Mouse (Mus musculus): Measurements from ENCODE around the gene Tfip11. TPM values are rescaled to one million over a fixed set of nuclear protein-coding genes. Genes with fewer than 3 reads are reported as not detected.

Gene Tfip11
- polyA plus RNA-seq, 1 experiment from 2014 or later: 19.8 TPM

GRCm38 (mm10) chr5:112299399-112299798 lies 26.8 kb upstream of the Tfip11 start:
- Histone ChIP-seq H3K9me3 (replicated peaks; ENCODE audit: low read length) (no peaks in the 10 kb centered on the region), H3K27me3 (ENCODE audit: insufficient read depth, low read length) (no peaks in the 10 kb centered on the region), H3K4me2 (ENCODE audit: low read length) (no peak overlapping the region), H3K4me1 (replicated peaks; ENCODE audit: insufficient read depth, low read length) (peaks cover 10% of the 10 kb centered on the region; the same call in 1 of the 2 replicates), H3K4me3 (replicated peaks; ENCODE audit: low read depth, low read length) (no peak overlapping the region), H3K36me3 (ENCODE audit: insufficient read depth, low read length) (no peaks in the 10 kb centered on the region), H3K27ac (no peak overlapping the region), H3K9ac (ENCODE audit: low read depth, low read length) (no peak overlapping the region)
- no peak for TF ChIP-seq CTCF (IDR thresholded peaks at IDR 0.05; ENCODE audit: low read depth)
- 89% methylated on average over 4 of the region's 4 CpGs for WGBS
- DNase-seq (ENCODE audit: low spot score) (no peak), ATAC-seq (replicated peaks; ENCODE audit: low FRiP score, low read depth) (no peak)

GRCm38 (mm10) chr5:112300112-112300511 lies 26.0 kb upstream of the Tfip11 start:
- no peak for TF ChIP-seq CTCF (IDR thresholded peaks at IDR 0.05; ENCODE audit: low read depth)
- Histone ChIP-seq H3K27ac (no peak overlapping the region), H3K4me2 (ENCODE audit: low read length) (no peak overlapping the region), H3K4me3 (replicated peaks; ENCODE audit: low read depth, low read length) (no peak overlapping the region), H3K27me3 (ENCODE audit: insufficient read depth, low read length) (no peaks in the 10 kb centered on the region), H3K36me3 (ENCODE audit: insufficient read depth, low read length) (0 out of 2 replicates have a peak, but pooled peaks cover 1% of the 10 kb centered on the region), H3K9me3 (replicated peaks; ENCODE audit: low read length) (no peaks in the 10 kb centered on the region), H3K4me1 (replicated peaks; ENCODE audit: insufficient read depth, low read length) (peaks cover 3% of the 10 kb centered on the region; the same call in 1 of the 2 replicates), H3K9ac (ENCODE audit: low read depth, low read length) (no peak overlapping the region)
- ATAC-seq (replicated peaks; ENCODE audit: low FRiP score, low read depth) (no peak), DNase-seq (ENCODE audit: low spot score) (no peak)
- WGBS: 74% methylated on average over 2 of the region's 2 CpGs

GRCm38 (mm10) chr5:112300721-112301308 lies 25.3 kb upstream of the Tfip11 start:
- DNase-seq (ENCODE audit: low spot score): no peak
- no peak overlapping the region for H3K4me2 ChIP-seq (ENCODE audit: low read length)
- no peak overlapping the region for H3K4me3 ChIP-seq (replicated peaks; ENCODE audit: low read depth, low read length)
- H3K4me1 ChIP-seq (replicated peaks; ENCODE audit: insufficient read depth, low read length): no peaks in the 10 kb centered on the region; the same call in 1 of the 2 replicates
- no peaks in the 10 kb centered on the region for H3K9me3 ChIP-seq (replicated peaks; ENCODE audit: low read length)
- WGBS: 85% methylated on average over 6 of the region's 6 CpGs
- no peak for ATAC-seq (replicated peaks; ENCODE audit: low FRiP score, low read depth)
- H3K9ac ChIP-seq (ENCODE audit: low read depth, low read length): no peak overlapping the region
- H3K27me3 ChIP-seq (ENCODE audit: insufficient read depth, low read length): no peaks in the 10 kb centered on the region
- no peak overlapping the region for H3K27ac ChIP-seq
- TF ChIP-seq CTCF (IDR thresholded peaks at IDR 0.05; ENCODE audit: low read depth): no peak
- 0 out of 2 replicates have a peak, but pooled peaks cover 3% of the 10 kb centered on the region for H3K36me3 ChIP-seq (ENCODE audit: insufficient read depth, low read length)

DNA sequence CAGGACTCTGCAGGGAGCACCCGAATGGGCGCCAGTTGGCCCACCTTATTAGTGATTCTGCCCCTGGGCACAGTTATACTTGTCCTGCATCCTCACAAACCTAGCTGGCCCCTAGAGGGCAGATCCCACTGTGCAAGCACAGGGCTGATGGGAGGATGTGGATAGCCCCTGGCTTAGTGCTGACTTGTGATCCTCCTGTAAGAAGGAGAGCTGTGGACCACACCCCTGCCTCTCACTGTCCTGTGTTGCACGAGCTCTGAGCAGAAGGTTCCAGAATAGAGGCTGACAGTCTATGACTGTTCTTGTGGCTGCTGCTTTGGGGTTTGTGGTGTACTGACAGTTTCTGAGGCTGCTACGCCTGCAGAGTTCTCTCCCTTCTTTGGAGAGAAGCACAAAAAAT lies 24.5 kb upstream of the Tfip11 start:
- TF ChIP-seq CTCF (IDR thresholded peaks at IDR 0.05; ENCODE audit: low read depth): peak; percentile 28; the same call in 1 of the 2 replicates
- Histone ChIP-seq H3K36me3 (ENCODE audit: insufficient read depth, low read length) (0 out of 2 replicates have a peak, but pooled peaks cover 3% of the 10 kb centered on the region), H3K27ac (no peak overlapping the region)

GRCm38 (mm10) chr5:112302310-112302709 lies 23.8 kb upstream of the Tfip11 start:
- Histone ChIP-seq H3K4me3 (replicated peaks; ENCODE audit: low read depth, low read length) (no peak overlapping the region), H3K27me3 (ENCODE audit: insufficient read depth, low read length) (no peaks in the 10 kb centered on the region), H3K9ac (ENCODE audit: low read depth, low read length) (no peak overlapping the region), H3K27ac (no peak overlapping the region), H3K36me3 (ENCODE audit: insufficient read depth, low read length) (0 out of 2 replicates have a peak, but pooled peaks cover 5% of the 10 kb centered on the region), H3K9me3 (replicated peaks; ENCODE audit: low read length) (no peaks in the 10 kb centered on the region), H3K4me1 (replicated peaks; ENCODE audit: insufficient read depth, low read length) (no peaks in the 10 kb centered on the region; the same call in 1 of the 2 replicates), H3K4me2 (ENCODE audit: low read length) (no peak overlapping the region)
- 80% methylated on average over 5 of the region's 5 CpGs for WGBS
- TF ChIP-seq CTCF (IDR thresholded peaks at IDR 0.05; ENCODE audit: low read depth): no peak
- ATAC-seq (replicated peaks; ENCODE audit: low FRiP score, low read depth): no peak
- DNase-seq (ENCODE audit: low spot score): no peak

More for the DNA sequence above, 24.5 kb upstream of the Tfip11 start:
- Histone ChIP-seq H3K9ac (ENCODE audit: low read depth, low read length) (no peak overlapping the region), H3K4me2 (ENCODE audit: low read length) (no peak overlapping the region), H3K27me3 (ENCODE audit: insufficient read depth, low read length) (no peaks in the 10 kb centered on the region), H3K4me3 (replicated peaks; ENCODE audit: low read depth, low read length) (no peak overlapping the region), H3K9me3 (replicated peaks; ENCODE audit: low read length) (no peaks in the 10 kb centered on the region), H3K4me1 (replicated peaks; ENCODE audit: insufficient read depth, low read length) (no peaks in the 10 kb centered on the region; the same call in 1 of the 2 replicates)
- no peak for ATAC-seq (replicated peaks; ENCODE audit: low FRiP score, low read depth)
- 82% methylated on average over 4 of the region's 4 CpGs for WGBS
- no peak for DNase-seq (ENCODE audit: low spot score)

GRCm38 (mm10) chr5:112305842-112306241 lies 20.3 kb upstream of the Tfip11 start:
- ATAC-seq (replicated peaks; ENCODE audit: low FRiP score, low read depth) (no peak), DNase-seq (ENCODE audit: low spot score) (no peak)
- H3K9me3 ChIP-seq (replicated peaks; ENCODE audit: low read length): no peaks in the 10 kb centered on the region
- peaks cover 36% of the 10 kb centered on the region for H3K36me3 ChIP-seq (ENCODE audit: insufficient read depth, low read length)
- H3K27ac ChIP-seq: no peak overlapping the region
- H3K4me3 ChIP-seq (replicated peaks; ENCODE audit: low read depth, low read length): no peak overlapping the region
- 76% methylated on average over 5 of the region's 5 CpGs for WGBS
- no peak for TF ChIP-seq CTCF (IDR thresholded peaks at IDR 0.05; ENCODE audit: low read depth)
- no peaks in the 10 kb centered on the region for H3K27me3 ChIP-seq (ENCODE audit: insufficient read depth, low read length)
- H3K4me2 ChIP-seq (ENCODE audit: low read length): no peak overlapping the region
- H3K9ac ChIP-seq (ENCODE audit: low read depth, low read length): no peak overlapping the region
- H3K4me1 ChIP-seq (replicated peaks; ENCODE audit: insufficient read depth, low read length): no peaks in the 10 kb centered on the region
